Comparison of ENCODE assay signal across 27 mouse cellular contexts in genomic region chrX:160206404-160206803, GRCm38 (mm10).
"Had no signal": no experiment of that assay in that cellular context is flagged by ENCODE, and none has a peak within 500 bp of the region (broad histone marks: within the 10 kb centered on the region; RNA-seq: fewer than 3 reads in every experiment).

No protein-coding gene starts in this region.

- H3K27ac ChIP-seq: embryonic facial prominence, embryonic 10.5 days; embryonic facial prominence, embryonic 12.5 days; embryonic facial prominence, embryonic 13.5 days; embryonic facial prominence, embryonic 15.5 days; forebrain, embryonic 10.5 days; forebrain, embryonic 12.5 days; forebrain, embryonic 13.5 days; forebrain, embryonic 15.5 days; gastrocnemius, adult 2 months; heart, adult 2 months had no signal

- H3K4me3 ChIP-seq: embryonic facial prominence, embryonic 10.5 days; embryonic facial prominence, embryonic 12.5 days; embryonic facial prominence, embryonic 13.5 days; embryonic facial prominence, embryonic 15.5 days; erythroblast, embryonic 14.5 days; forebrain, embryonic 10.5 days; forebrain, embryonic 12.5 days; forebrain, embryonic 13.5 days; forebrain, embryonic 15.5 days; gastrocnemius, adult 2 months; heart, adult 2 months had no signal

- H3K9ac ChIP-seq: embryonic facial prominence, embryonic 12.5 days; embryonic facial prominence, embryonic 13.5 days; embryonic facial prominence, embryonic 15.5 days; forebrain, embryonic 12.5 days; forebrain, embryonic 13.5 days; forebrain, embryonic 15.5 days; forebrain, postnatal 0 days had no signal

- H3K4me2 ChIP-seq: embryonic facial prominence, embryonic 12.5 days; embryonic facial prominence, embryonic 13.5 days; embryonic facial prominence, embryonic 15.5 days; forebrain, embryonic 12.5 days; forebrain, embryonic 13.5 days; forebrain, embryonic 15.5 days had no signal

- ATAC-seq: forebrain, embryonic 13.5 days; forebrain, embryonic 14.5 days; forebrain, embryonic 15.5 days; forebrain, embryonic 16.5 days; forebrain, postnatal 0 days had no signal

- H3K4me1 ChIP-seq: embryonic facial prominence, embryonic 10.5 days; embryonic facial prominence, embryonic 12.5 days; embryonic facial prominence, embryonic 13.5 days; embryonic facial prominence, embryonic 15.5 days; forebrain, embryonic 10.5 days; forebrain, embryonic 12.5 days; forebrain, embryonic 13.5 days; forebrain, embryonic 15.5 days had no signal

- H3K27me3 ChIP-seq: embryonic facial prominence, embryonic 15.5 days; forebrain, embryonic 13.5 days; forebrain, embryonic 15.5 days had no signal

- H3K36me3 ChIP-seq: embryonic facial prominence, embryonic 10.5 days; embryonic facial prominence, embryonic 12.5 days; embryonic facial prominence, embryonic 13.5 days; embryonic facial prominence, embryonic 15.5 days; forebrain, embryonic 10.5 days; forebrain, embryonic 12.5 days; forebrain, embryonic 15.5 days had no signal

- H3K9me3 ChIP-seq: embryonic facial prominence, embryonic 10.5 days; embryonic facial prominence, embryonic 12.5 days; embryonic facial prominence, embryonic 13.5 days; embryonic facial prominence, embryonic 15.5 days; forebrain, embryonic 10.5 days; forebrain, embryonic 12.5 days; forebrain, embryonic 13.5 days; forebrain, embryonic 15.5 days had no signal

- DNase-seq: cerebellum, adult 9-10 months; cerebellum, adult 9-11 months; cerebellum, postnatal 10 days; cerebellum, postnatal 14 days; cerebellum, postnatal 25 days; cerebellum, postnatal 36 days; embryo, embryonic 11 days; forebrain, postnatal 0 days; gastrocnemius, adult 2 months; gastrocnemius, postnatal 10 days; gastrocnemius, postnatal 14 days; gastrocnemius, postnatal 25 days; gastrocnemius, postnatal 36 days; heart, adult 11 months; heart, adult 18-20 months; heart, adult 2 months had no signal
